Mouse (Mus musculus) cerebellum, adult 9-11 months (tissue): ENCODE measurements around the gene Svop.

ENCODE experiments used
- DNase-seq: peaks from one replicate; pipeline ENCODE4 v3.0.0; 2022

Gene Svop

GRCm38 (mm10) chr5:114102807-114103206 is 11.4 kb upstream of the Svop start:
- DNase-seq, result no peak

- peak; percentile 58 for DNase-seq
These were observed 10.5 kb upstream of the Svop start for GRCm38 (mm10) chr5:114101873-114102272.

- DNase-seq, result peak; percentile 60
These were observed 9.2 kb upstream of the Svop start for GRCm38 (mm10) chr5:114100390-114101099.

DNA sequence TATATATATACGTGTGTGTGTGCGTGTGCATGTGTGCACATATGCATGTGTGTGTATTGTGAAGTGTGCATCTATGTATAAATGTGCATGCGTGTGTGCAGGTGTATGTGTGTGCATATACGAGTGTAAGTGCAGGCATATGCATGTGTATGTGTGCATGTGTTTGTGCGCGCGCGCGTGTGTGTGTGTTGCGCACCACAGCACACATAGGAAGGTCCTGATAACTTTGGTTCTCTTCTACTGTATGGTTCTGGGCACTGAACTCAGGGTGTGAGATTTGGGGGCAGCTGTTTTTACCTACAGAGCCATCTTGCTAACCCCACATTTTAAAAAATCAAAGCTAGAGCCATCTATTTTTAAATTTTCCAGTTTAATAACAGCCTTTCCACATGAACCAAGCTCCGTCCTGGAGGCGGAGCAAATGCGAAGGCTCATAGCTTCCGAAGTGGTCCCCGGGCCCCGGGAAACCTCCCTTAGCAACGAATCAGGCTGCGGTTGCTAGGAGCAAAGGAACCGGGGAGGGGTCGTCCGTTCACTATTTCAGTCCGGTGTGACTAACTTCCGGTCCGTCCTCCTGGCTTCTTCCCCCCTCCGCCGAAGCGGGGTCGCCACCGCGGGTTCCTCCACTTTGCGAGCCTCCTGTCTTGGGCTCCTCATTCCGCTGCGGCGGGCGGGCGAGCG is 8.5 kb upstream of the Svop start:
- peak; percentile 89 for DNase-seq

GRCm38 (mm10) chr5:114090421-114091013 is 853 bp downstream of the Svop start:
- peak; percentile 43 for DNase-seq

DNA sequence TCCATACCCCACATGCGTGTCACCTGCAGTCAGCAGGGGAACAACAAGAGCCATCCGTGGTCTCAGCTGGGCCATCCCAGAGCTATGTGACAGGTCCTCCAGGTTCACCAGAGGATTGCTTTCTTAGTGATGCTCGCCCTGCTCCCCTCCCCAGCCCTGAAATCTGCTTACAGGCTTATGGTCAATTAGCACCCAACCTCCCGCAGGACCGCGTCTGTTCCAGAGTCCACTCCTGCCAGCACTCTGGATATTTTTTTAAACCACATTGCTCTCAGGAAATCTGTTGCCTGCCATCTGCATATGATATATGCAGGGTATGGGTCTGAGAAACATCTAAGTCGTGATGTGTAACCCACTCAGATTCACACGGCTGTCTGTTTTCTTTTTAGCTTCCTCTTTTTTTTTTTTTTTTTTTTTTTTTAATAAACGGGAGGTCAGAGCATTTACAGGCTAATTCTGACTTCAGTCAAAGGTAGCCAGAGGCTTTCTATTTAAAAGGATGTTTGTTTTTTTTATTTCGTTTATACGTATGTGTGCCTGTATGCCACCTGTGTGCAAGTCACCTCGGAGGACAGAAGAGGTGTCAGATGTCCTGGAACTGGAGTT is 3.4 kb downstream of the Svop start:
- DNase-seq, result peak; percentile 80

- peak; percentile 73 for DNase-seq
These were observed 5.9 kb downstream of the Svop start for GRCm38 (mm10) chr5:114085501-114085900.

- no peak for DNase-seq
These were observed 14.4 kb downstream of the Svop start for GRCm38 (mm10) chr5:114077009-114077408.

DNA sequence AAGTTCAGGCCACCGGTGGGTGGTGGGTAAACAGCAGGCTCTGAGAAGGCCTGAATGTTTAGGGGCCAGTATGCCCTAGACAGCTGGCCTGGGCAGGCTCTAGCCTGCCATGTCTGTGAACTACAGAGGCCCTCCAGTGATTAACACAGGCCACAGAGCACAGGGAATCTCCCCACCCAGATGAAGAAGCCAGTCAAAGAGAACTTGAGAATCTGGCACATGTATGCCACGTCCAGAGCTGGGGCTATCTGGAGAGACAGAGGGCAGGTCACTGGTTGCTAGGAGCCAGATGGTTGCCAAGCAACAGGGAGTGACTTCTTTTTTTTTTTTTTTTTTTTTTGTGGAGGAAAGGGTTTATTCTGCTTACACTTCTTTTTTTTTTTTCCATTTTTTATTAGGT is 19.1 kb downstream of the Svop start:
- no peak for DNase-seq

GRCm38 (mm10) chr5:114070858-114071257 is 20.5 kb downstream of the Svop start:
- no peak for DNase-seq

DNA sequence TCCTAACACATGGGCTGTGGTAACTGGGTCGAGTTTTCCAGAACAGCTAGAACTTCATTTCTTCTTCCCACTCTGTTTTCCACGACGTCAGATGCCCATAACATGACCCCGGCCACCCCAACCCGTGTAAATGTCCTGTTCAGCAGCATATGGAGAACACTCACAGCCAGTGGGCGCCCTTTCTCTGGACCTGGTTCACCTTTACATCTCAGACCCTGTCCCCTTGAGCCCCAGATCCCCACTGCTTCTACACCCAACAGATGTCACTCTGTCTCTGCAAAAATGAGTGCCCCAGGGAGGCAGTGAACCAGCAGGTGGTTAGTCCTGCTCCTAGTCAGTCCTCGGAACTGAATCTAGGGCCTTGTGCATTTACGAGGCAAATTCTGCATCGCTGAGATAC is 23.4 kb downstream of the Svop start:
- DNase-seq, result no peak

GRCm38 (mm10) chr5:114067543-114067942 is 23.8 kb downstream of the Svop start:
- DNase-seq, result no peak

DNA sequence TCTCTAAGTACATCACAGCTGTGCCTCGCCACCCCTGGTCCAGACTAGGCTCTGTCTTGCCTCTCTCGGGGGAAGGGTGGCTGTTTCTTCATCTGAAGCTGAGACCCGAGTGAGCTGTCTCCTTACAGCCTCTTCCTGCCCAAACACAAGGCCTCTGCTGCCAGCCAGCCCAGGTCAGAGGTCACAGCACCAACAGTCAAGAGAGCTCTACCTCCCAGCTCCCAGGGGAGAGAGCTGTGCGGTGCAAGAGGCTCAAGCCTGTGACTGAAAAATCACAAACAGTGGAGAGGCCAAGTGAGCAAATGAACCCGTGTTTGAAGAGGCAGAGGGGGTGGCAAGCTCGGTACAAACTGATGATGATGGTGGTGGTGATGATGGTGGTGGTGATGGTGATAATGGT is 24.8 kb downstream of the Svop start:
- DNase-seq, result no peak

DNA sequence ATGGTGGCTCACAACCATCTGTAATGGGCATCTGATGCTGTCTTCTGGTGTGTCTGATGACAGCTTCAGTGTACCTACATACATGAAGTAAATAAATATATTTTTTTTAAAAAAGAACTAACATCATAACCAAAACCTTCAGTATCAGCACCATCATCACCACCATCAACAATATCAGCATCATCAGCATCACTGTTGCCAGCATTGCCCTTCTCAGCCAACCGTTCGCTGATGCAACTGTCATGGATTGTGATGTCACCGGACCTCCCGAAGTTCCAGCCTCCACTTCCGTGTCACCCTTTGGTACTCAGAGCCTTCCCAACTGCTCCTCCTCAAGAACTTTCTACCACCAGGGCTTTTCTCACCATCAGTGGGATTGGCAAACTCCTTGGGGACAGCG is 26.2 kb downstream of the Svop start, which contains the start of gene Usp30:
Gene Usp30 (plus strand): TSS at position 301 of the 400 bp plus-strand sequence.
- no peak for DNase-seq

DNA sequence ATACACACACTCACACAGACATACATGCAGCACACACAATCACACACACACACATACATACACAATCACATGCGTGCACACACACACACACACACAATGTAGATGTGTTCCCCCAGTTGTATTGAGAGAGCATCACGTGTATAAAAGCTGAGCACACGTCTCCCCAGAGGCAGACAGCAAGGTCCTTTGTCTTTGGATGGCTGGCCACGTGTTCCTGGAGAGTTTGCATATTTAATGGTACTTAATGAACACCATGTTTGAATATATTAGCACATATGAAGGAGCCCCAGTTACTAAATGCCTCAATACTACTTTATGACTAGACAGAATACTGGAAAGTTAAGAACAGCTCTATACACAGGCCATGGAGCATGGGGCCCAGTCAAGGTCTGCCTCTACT is 27.4 kb downstream of the Svop start:
- DNase-seq, result no peak

GRCm38 (mm10) chr5:114061675-114062074 is 29.7 kb downstream of the Svop start:
- no peak for DNase-seq

DNA sequence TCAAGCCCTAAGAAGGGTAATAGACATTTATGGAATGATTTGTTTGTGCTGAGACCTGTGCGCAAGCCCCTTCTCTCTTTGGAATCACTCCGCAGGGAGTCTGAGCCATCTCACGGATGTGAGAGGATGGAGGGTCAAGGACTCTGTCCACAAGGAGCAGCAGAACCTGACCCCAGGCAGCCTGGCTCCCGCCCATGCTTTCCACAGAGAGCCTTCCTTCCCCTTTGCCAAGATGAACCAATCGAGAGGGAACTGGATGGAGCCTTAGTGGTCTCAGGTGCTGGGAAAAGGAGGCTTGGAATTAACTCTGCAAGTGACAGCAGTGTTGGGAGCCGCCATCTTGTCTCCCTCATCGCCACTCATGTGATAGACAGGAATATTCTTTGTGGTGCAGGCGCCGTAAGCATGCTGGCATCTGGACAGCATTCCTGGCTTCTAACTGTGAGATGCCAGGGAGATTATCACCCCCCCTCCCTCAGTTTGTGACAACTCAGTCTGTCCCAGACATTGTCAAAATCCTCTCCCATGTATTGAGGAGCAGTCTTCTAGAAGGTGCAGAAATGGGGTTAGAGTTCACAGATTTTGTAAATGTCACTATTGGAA is 34.1 kb downstream of the Svop start:
- DNase-seq, result peak; percentile 39

- peak; percentile 63 for DNase-seq
These were observed 39.1 kb downstream of the Svop start for GRCm38 (mm10) chr5:114052246-114052761.

DNA sequence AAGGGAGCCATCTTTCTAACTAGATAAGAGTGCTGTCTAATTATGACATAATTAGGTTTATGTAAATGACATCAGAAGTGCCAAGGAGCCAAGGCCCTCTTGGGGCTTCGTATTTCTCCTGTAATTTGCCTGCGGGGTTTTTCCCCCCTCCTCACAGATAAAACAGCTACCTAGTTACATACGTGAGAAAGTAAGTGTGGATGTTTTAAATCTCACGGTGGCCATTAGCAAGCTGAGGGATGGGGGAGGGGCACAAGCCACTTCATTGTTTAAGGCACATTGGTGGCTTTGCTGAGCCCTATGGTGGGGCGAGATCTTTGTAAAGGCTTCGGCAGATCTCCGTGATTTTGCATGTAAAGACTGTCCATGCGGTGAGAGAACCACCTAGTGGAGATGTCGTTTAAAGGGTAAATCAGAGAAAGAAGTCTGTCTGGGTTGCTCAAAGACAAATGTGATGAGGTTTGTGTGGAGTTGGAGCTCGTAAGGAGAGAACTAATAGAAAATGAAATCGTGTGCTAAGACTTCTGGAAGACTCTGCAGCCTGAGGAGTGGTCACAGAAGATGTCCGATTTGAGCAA is 42.5 kb downstream of the Svop start:
- DNase-seq, result no peak

DNA sequence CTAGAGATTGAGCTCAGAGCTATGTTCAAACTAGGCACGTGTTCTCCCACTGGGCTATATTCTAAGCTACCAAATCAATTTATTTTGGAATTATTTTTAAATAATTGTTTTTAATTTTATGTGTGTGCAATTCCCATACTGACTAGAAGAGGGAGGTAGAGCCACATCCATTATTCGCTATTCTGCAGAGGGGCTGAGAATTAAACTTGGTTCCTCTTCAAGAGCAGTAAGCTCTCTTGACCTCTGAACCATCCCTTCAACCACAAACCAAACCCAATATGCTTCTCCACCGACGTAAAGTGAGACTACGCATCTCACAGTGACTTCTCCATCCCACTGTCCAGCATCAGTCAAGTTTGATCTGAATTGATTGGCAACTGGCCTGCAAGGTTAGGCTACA is 44.2 kb downstream of the Svop start:
- no peak for DNase-seq

DNA sequence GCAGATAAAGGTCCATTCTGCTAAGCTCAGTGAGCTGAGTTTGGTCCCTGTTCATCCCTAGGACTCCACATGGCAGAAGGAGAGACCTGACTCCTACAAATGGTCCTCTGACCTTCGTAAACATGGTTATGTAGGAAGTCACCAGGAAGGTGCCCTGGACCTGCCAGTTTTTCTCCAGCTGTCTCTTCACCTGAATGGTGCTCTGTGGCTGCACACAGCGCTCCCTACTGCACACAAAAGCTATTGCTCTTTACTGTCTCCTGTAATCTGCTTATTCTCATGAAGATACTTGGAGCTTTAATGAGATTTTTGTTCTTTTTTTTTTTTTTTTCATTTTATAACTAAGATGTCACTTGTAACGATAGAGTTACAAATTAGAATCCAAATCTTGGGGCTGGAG is 44.8 kb downstream of the Svop start:
- DNase-seq, result no peak

GRCm38 (mm10) chr5:114046151-114046550 is 45.2 kb downstream of the Svop start:
- no peak for DNase-seq

GRCm38 (mm10) chr5:114045134-114045533 is 46.2 kb downstream of the Svop start:
- no peak for DNase-seq
